Comparison of ENCODE assay signal across 8 mouse cellular contexts in genomic region chr1:164151387-164152088, GRCm38 (mm10). TPM values are rescaled to one million over a fixed set of nuclear protein-coding genes. Genes with fewer than 3 reads are reported as not detected.
A peak's percentile ranks its signal among the peaks of the same experiment; 100 is the strongest.
DNase-seq lines count a peak whose midpoint lies in the region; ATAC-seq lines count a peak whose summit lies in the region.

TSS of gene F5 (plus strand) at chr1:164151838.

- H3K4me2 ChIP-seq in hindbrain, embryonic 15.5 days, result 0 out of 2 replicates have a peak within 1 kb of the TSS, but pooled peaks have one; percentile 17
- H3K4me2 ChIP-seq in liver, embryonic 11.5 days, result peak within 1 kb of the TSS; percentile 42

- no peak for ATAC-seq in hindbrain, embryonic 15.5 days (ENCODE audit: low FRiP score, low read depth)
- peak; percentile 69 for ATAC-seq in liver, embryonic 11.5 days (replicated peaks; ENCODE audit: low FRiP score)

- H3K27ac ChIP-seq in hindbrain, embryonic 15.5 days (replicated peaks), result no peak within 1 kb of the TSS
- no peak within 1 kb of the TSS; the same call in 1 of the 2 replicates for H3K27ac ChIP-seq in liver, embryonic 11.5 days (ENCODE audit: low read depth, low read length)

- 11% methylated on average over 16 of the region's 16 CpGs for WGBS in hindbrain, embryonic 15.5 days
- 14% methylated on average over 16 of the region's 16 CpGs for WGBS in liver, embryonic 11.5 days

- no peak within 1 kb of the TSS for H3K9ac ChIP-seq in hindbrain, embryonic 15.5 days
- H3K9ac ChIP-seq in liver, embryonic 11.5 days (ENCODE audit: low read depth, low read length), result peak within 1 kb of the TSS; percentile 44

- no peaks in the 10 kb centered on the region for H3K4me1 ChIP-seq in hindbrain, embryonic 15.5 days (replicated peaks)
- 0 out of 2 replicates have a peak, but pooled peaks cover 3% of the 10 kb centered on the region for H3K4me1 ChIP-seq in liver, embryonic 11.5 days (replicated peaks; ENCODE audit: control insufficient read depth, insufficient read depth, low read length)

- no peaks in the 10 kb centered on the region for H3K27me3 ChIP-seq in hindbrain, embryonic 15.5 days
- no peaks in the 10 kb centered on the region for H3K27me3 ChIP-seq in liver, embryonic 11.5 days (replicated peaks; ENCODE audit: control insufficient read depth, insufficient read depth, low read length)

- H3K9me3 ChIP-seq in hindbrain, embryonic 15.5 days, result no peaks in the 10 kb centered on the region
- no peaks in the 10 kb centered on the region for H3K9me3 ChIP-seq in liver, embryonic 11.5 days (ENCODE audit: control insufficient read depth, low read length)

- no peak within 1 kb of the TSS for H3K4me3 ChIP-seq in hindbrain, embryonic 15.5 days
- peak within 1 kb of the TSS; percentile 36 for H3K4me3 ChIP-seq in liver, embryonic 11.5 days (ENCODE audit: low read depth, low read length)

- H3K36me3 ChIP-seq in hindbrain, embryonic 15.5 days, result no peaks in the 10 kb centered on the region
- no peaks in the 10 kb centered on the region for H3K36me3 ChIP-seq in liver, embryonic 11.5 days (ENCODE audit: control insufficient read depth, insufficient read depth, low read length)

- peak; percentile 9 for DNase-seq in urinary bladder, postnatal 14 days (ENCODE audit: low spot score)
- no peak for DNase-seq in urinary bladder, postnatal 36 days (ENCODE audit: low spot score in 2 of 2)
- DNase-seq in liver, embryonic 11.5 days (ENCODE audit: low spot score), result peak; percentile 43
- peak; percentile 23 for DNase-seq in yolk sac, embryonic 10.5 days (ENCODE audit: low spot score)
- no peak for DNase-seq in layer of hippocampus, adult 9-11 months
- DNase-seq in layer of hippocampus, postnatal 36 days, result no peak
- no peak for DNase-seq in spleen, adult 18-20 months

RNA-seq across cellular contexts. Expression of gene F5, which starts in this region (rescaled TPM):
- polyA plus RNA-seq in hindbrain, embryonic 15.5 days (2015; fragmentation: Nextera tagmentation; extraction: Ambion mirVana), result 0.10 and 0.19 TPM in 2 replicates
- 6.5 and 8.1 TPM in 2 replicates for polyA plus RNA-seq in liver, embryonic 11.5 days (2014; fragmentation: Nextera tagmentation; extraction: Ambion mirVana)
- total RNA-seq in layer of hippocampus, postnatal 36 days (2021), result 1 to 10 TPM in 1 of 2 experiments, under 1 TPM in 1; 0.57 to 1.5 TPM

Comparison
In these comparisons a context has a peak if more than half of its experiments do, and no peak if none do; other contexts are left out.
1. DNase-seq: peak in urinary bladder, postnatal 14 days (single experiment), liver, embryonic 11.5 days (single experiment) and yolk sac, embryonic 10.5 days (single experiment); none in urinary bladder, postnatal 36 days (0 of 2), layer of hippocampus, adult 9-11 months (single experiment), layer of hippocampus, postnatal 36 days (0 of 2) and spleen, adult 18-20 months (0 of 2).